Mouse (Mus musculus) heart, embryonic 11.5 days (tissue): ENCODE results near the gene Shisa9. TPM values are rescaled to one million over a fixed set of nuclear protein-coding genes. Genes with fewer than 3 reads are reported as not detected.

Source experiments
- ATAC-seq: fragments of 200-750 bp; cut with Nextera tagmentation; replicated peaks from 2 replicates; pipeline ENCODE4 v1.8.0; 2017; ENCODE audit warnings: moderate library complexity; ENCODE audit not compliant: insufficient number of reproducible peaks, low FRiP score, low TSS enrichment
- H3K27ac ChIP-seq: fragments of 300-500 bp; sonication (generic); 2 replicates; pipeline ENCODE4 v1.5.1; 2014; ENCODE audit warnings: mild to moderate bottlenecking, low read depth, low read length
- H3K27me3 ChIP-seq: fragments of 300-500 bp; sonication (generic); 2 replicates; pipeline ENCODE4 v1.6.1; 2014; ENCODE audit warnings: mild to moderate bottlenecking, low read length, mixed read lengths; ENCODE audit not compliant: control insufficient read depth, insufficient read depth
- H3K36me3 ChIP-seq: fragments of 300-500 bp; sonication (generic); 2 replicates; pipeline ENCODE4 v1.6.1; 2014; ENCODE audit warnings: mild to moderate bottlenecking, low read length, moderate library complexity, mixed read lengths; ENCODE audit not compliant: control insufficient read depth, insufficient read depth
- H3K4me1 ChIP-seq: fragments of 300-500 bp; sonication (generic); 2 replicates; pipeline ENCODE4 v1.6.1; 2014; ENCODE audit warnings: low read length; ENCODE audit not compliant: control insufficient read depth, insufficient read depth
- H3K4me2 ChIP-seq: fragments of 300-500 bp; sonication (generic); 2 replicates; pipeline ENCODE4 v1.6.1; 2014; ENCODE audit warnings: mild to moderate bottlenecking, moderate library complexity
- H3K4me3 ChIP-seq: fragments of 300-500 bp; sonication (generic); 2 replicates; pipeline ENCODE4 v1.5.1; 2014; ENCODE audit warnings: low read depth, low read length
- H3K9ac ChIP-seq: fragments of 300-500 bp; sonication (generic); 2 replicates; pipeline ENCODE4 v1.6.1; 2014; ENCODE audit warnings: mild to moderate bottlenecking, low read depth, low read length, moderate library complexity
- H3K9me3 ChIP-seq: fragments of 300-500 bp; sonication (generic); replicated peaks from 2 replicates; pipeline ENCODE4 v1.6.1; 2016; ENCODE audit warnings: low read length; ENCODE audit not compliant: control insufficient read depth
- WGBS: fragments of 180-500 bp; shearing (Covaris S2); extraction: QIAGEN DNeasy Blood & Tissue Kit; methylation state at CpG from one replicate; pipeline ENCODE4 v1.1.7; 2014; ENCODE audit not compliant: insufficient replicate concordance; 5-methylcytosine and 5-hydroxymethylcytosine counted together
- polyA plus RNA-seq: library from polyadenylated mRNA; unstranded; fragments of >200 nt; fragmentation: Nextera tagmentation; extraction: Ambion mirVana; gene quantifications from 2 replicates; pipeline ENCODE4 v1.2.1, GENCODE M21; 2014

The Shisa9 gene
- polyA plus RNA-seq, 1 experiment from 2014 or later, result 0.72 TPM

DNA sequence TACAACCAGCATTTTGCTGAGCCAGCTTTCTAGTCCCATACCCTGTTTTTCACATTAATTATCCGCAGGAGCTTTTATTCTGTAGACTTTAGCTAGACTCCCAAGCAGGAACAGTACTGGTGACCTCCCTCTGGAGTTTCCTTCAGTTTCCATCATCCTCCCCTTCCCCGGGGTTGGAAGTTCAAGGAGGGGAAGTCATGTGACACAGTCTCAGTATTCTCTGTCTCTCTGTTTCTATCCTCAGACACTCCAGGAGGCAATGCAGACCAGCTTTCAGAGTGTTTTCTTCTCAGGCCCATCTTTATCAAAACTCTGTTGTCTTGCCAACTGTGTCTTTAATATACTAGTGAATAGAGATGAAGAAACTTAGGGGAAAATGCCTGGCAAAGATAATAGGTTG lies 250.4 kb downstream of the Shisa9 start:
- H3K27ac ChIP-seq, result no peak overlapping the region

DNA sequence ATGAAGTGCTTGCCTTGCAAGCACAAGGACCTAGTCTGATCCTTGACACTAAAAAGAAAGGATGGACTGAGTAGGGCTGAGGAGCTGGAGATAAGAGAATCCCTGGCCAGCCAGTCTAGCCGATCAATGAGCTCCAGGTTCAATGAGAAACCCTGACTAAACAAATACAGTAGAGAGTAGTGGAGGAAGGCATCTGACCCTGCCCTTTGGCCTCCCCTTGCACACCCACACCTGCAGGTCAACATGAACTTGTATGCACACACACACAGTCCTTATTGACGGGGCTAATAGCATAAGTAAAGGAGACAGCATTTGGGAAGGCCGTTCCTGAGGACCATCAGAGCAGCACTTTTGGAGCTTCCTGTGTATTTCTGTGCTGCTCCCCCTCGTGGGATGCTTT lies 254.7 kb downstream of the Shisa9 start:
- Histone ChIP-seq H3K4me2 (no peak overlapping the region), H3K9me3 (no peaks in the 10 kb centered on the region), H3K27ac (no peak overlapping the region), H3K4me3 (no peak overlapping the region), H3K9ac (no peak overlapping the region), H3K4me1 (no peaks in the 10 kb centered on the region), H3K27me3 (no peaks in the 10 kb centered on the region), H3K36me3 (no peaks in the 10 kb centered on the region)
- WGBS, result 75% methylated on average over 4 of the region's 4 CpGs
- no peak for ATAC-seq

More for the DNA sequence above, 250.4 kb downstream of the Shisa9 start:
- Histone ChIP-seq H3K4me1 (no peaks in the 10 kb centered on the region), H3K27me3 (no peaks in the 10 kb centered on the region), H3K9me3 (no peaks in the 10 kb centered on the region), H3K9ac (no peak overlapping the region), H3K36me3 (no peaks in the 10 kb centered on the region), H3K4me3 (no peak overlapping the region), H3K4me2 (no peak overlapping the region)
- 54% methylated on average over 2 of the region's 2 CpGs for WGBS
- no peak; the same call in 1 of the 2 replicates for ATAC-seq

DNA sequence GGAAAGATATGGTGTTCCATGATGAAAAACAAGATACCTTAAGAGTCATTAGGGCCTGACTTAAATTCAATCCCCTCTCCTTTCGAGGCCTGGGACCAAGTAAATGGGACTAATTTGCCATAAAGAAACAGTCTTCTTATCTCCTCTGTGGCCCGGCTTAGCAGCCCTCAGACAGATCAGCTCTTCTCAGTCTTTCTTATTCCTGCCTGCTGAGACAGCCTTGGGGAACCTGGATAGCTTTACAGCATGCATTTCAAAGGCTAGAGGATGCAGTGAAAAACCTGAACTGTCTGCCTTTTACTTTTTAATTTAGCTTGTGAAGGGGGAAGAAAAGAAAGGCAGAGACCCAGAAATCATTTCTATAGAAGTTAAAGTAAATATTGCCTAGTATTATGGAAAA lies 275.4 kb downstream of the Shisa9 start:
- Histone ChIP-seq H3K36me3 (no peaks in the 10 kb centered on the region), H3K4me2 (no peak overlapping the region), H3K27me3 (no peaks in the 10 kb centered on the region), H3K4me3 (no peak overlapping the region), H3K9ac (no peak overlapping the region), H3K4me1 (no peaks in the 10 kb centered on the region), H3K27ac (no peak overlapping the region), H3K9me3 (no peaks in the 10 kb centered on the region)
- 9% methylated on average over 2 of the region's 2 CpGs for WGBS
- ATAC-seq, result no peak

DNA sequence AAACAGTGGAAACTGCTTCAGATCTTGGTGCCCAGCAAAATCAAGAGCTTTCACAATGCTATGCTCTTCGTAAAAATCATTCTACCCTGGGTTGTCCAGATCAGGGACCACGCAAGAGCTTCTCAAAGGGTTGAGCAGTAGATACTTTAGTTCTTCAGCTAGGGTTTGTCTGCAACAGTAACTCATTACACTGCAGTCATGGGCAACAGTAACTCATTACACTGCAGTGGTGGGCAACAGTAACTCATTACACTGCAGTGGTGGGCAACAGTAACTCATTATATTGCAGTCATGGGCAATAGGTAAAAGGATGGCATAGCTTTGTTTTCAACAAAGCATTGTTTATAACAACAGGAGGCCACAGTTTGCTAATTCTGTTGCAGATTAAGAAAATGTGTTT lies 281.9 kb downstream of the Shisa9 start:
- Histone ChIP-seq H3K27me3 (no peaks in the 10 kb centered on the region), H3K4me3 (no peak overlapping the region), H3K36me3 (no peaks in the 10 kb centered on the region), H3K4me1 (no peaks in the 10 kb centered on the region), H3K9me3 (no peaks in the 10 kb centered on the region), H3K27ac (no peak overlapping the region), H3K4me2 (no peak overlapping the region), H3K9ac (no peak overlapping the region)
- WGBS, result 86% methylated on average over 2 of the region's 2 CpGs
- ATAC-seq, result no peak

DNA sequence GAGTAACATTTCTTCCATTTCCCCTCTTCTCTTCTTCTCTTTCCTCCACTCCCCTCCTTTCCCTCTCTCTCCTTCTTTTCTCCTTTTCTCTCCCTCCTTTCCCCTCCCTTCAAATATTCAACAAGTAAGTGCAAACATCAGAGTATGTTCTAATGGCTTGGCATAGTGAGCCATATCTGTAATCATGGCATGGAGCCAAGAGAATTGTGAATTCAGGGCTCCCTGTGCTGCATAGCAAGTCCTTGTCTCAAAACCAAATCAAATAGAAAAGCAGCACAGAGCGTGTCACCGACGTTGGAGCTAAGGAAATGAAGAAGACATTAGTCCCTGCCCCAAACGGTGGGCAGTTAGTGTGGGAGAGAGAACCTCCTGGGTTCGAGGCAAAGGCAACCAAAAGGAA lies 316.6 kb downstream of the Shisa9 start:
- 64% methylated on average over 5 of the region's 5 CpGs for WGBS
- Histone ChIP-seq H3K9ac (no peak overlapping the region), H3K9me3 (no peaks in the 10 kb centered on the region), H3K27ac (no peak overlapping the region), H3K4me2 (no peak overlapping the region), H3K36me3 (no peaks in the 10 kb centered on the region), H3K27me3 (no peaks in the 10 kb centered on the region), H3K4me3 (no peak overlapping the region), H3K4me1 (no peaks in the 10 kb centered on the region)
- no peak for ATAC-seq

DNA sequence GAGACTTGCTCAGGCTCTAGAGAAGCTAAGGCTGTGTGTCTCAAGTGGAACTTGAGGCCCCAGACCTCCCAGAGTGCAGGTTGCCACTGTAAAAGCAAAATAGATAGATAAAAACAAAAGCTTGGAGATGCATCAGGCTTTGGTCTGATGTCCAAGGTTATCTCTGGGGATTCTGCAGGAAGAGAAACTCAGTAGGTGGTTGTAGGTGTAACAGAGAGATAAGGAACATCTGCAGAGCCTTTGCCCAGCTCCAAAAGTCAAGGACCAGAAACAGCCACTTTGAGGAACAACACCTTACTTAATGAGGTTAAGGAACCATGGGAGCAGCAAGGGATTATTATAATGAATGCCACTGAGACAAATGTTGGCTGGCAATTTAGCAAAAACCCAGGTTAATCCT lies 319.5 kb downstream of the Shisa9 start:
- Histone ChIP-seq H3K9ac (no peak overlapping the region), H3K27me3 (no peaks in the 10 kb centered on the region), H3K27ac (no peak overlapping the region), H3K4me3 (no peak overlapping the region), H3K36me3 (no peaks in the 10 kb centered on the region), H3K4me1 (no peaks in the 10 kb centered on the region), H3K9me3 (no peaks in the 10 kb centered on the region), H3K4me2 (no peak overlapping the region)
- ATAC-seq, result no peak

DNA sequence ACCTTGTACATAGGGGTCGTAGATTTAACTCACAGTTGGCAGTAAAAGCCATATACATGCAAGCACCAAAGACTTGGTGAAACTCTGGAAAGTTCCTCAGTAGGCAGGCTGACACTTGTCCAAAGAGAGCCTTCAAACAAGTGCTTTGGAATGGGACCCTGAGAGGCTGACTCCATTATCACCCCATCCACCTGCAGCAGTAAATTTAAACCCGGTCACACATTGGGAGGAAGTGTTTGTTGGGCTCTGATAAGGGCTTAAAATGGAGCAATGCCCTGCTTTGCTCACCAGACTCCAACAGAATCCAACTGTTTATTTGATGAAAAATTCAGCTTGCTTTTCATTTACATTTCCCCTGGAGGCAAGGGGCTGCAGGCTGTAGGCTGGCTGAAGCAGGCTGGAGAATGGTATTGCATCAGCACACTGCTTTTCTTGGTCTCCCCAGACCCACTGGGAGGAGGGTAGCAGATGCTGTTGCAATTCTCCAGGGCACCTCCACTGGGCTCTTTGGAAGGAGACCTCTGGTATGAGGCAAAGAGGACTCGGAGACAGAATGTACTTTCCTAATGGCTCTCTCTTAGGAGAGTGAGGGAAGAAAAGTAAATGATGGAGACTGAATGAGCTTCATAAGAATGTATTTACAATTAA lies 323.5 kb downstream of the Shisa9 start:
- H3K4me3 ChIP-seq, result no peak overlapping the region
- no peaks in the 10 kb centered on the region for H3K27me3 ChIP-seq
- H3K9me3 ChIP-seq, result no peaks in the 10 kb centered on the region
- 61% methylated on average over 3 of the region's 3 CpGs for whole genome bisulfite sequencing
- no peak overlapping the region for H3K4me2 ChIP-seq
- no peak overlapping the region for H3K27ac ChIP-seq
- no peak for ATAC-seq
- H3K4me1 ChIP-seq, result no peaks in the 10 kb centered on the region
- H3K36me3 ChIP-seq, result no peaks in the 10 kb centered on the region
- H3K9ac ChIP-seq, result no peak overlapping the region

DNA sequence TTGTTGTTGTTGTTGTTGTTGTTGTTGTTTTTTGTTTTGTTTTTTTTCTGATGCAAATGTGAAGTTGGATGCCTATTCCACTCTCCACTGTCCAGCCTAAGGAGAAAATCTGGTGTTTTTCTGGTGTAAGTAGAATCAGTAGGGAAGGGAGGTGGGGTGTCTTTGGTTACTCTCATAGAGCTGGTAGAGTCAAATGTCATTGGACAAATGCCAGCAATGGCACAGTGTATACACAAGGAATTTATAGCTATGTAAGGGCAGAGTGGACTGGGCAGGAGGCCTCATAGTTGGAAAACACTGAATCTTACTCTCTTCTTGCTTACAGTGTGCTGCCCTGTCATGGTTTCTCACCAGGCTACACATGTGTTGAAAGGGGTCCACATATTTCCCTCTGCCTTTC lies 325.9 kb downstream of the Shisa9 start:
- Histone ChIP-seq H3K27me3 (no peaks in the 10 kb centered on the region), H3K9ac (no peak overlapping the region), H3K4me2 (no peak overlapping the region), H3K36me3 (no peaks in the 10 kb centered on the region), H3K4me1 (no peaks in the 10 kb centered on the region), H3K27ac (no peak overlapping the region), H3K4me3 (no peak overlapping the region), H3K9me3 (no peaks in the 10 kb centered on the region)
- no peak for ATAC-seq

DNA sequence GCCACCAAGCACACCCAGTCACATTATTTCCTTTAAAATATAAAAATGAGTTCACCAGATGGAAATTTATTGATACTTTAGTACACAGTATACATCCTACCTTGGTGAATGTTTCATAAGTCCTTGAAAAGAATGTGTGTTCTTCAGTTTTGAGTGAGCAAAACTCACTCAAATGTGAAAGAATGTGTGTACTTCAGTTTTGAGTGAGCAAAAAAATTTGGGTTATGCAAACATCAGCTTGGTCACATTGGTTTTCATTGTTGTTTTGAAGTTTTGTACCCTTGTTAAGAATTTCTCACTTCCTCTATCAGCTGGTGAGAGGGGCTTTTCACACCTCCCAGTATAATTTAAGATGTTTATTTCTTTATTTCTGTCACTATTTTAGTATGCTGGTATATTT lies 331.7 kb downstream of the Shisa9 start:
- H3K4me1 ChIP-seq, result no peaks in the 10 kb centered on the region
- H3K36me3 ChIP-seq, result no peaks in the 10 kb centered on the region
- H3K27ac ChIP-seq, result no peak overlapping the region
- H3K9ac ChIP-seq, result no peak overlapping the region
- no peaks in the 10 kb centered on the region for H3K27me3 ChIP-seq
- H3K9me3 ChIP-seq, result no peaks in the 10 kb centered on the region
- no peak for ATAC-seq
- H3K4me3 ChIP-seq, result no peak overlapping the region
- H3K4me2 ChIP-seq, result no peak overlapping the region
